Mouse (Mus musculus) megakaryocyte progenitor cell, adult 5-6 weeks (primary cell): ENCODE results near the gene Fbxl21. TPM values are rescaled to one million over a fixed set of nuclear protein-coding genes. Genes with fewer than 3 reads are reported as not detected.
A peak's percentile ranks its signal among the peaks of the same experiment; 100 is the strongest.

Experiments
- ATAC-seq: replicated peaks from 2 replicates; pipeline ENCODE4 v1.8.0; 2016; ENCODE audit warnings: mild to moderate bottlenecking, moderate TSS enrichment, inconsistent platforms; ENCODE audit not compliant: poor library complexity
- total RNA-seq, 2 experiments: library from RNA; stranded (forward) in 1 of 2; stranded (reverse) in 1 of 2; fragments of 157-497, 149-512 nt in 1 of 2; fragments of 200-1000 nt in 1 of 2; gene quantifications; 2 replicates each; pipeline versions ENCODE4 v1.2.3 to v1.2.4; 2015 to 2017

The Fbxl21 gene
- total RNA-seq, 2 experiments from 2014 or later = 0.67 TPM; not detected in 1

GRCm38 (mm10) chr13:56578097-56578496, 55.8 kb downstream of the Fbxl21 start:
- no peak for ATAC-seq

GRCm38 (mm10) chr13:56580450-56580849, 58.2 kb downstream of the Fbxl21 start:
- no peak for ATAC-seq

DNA sequence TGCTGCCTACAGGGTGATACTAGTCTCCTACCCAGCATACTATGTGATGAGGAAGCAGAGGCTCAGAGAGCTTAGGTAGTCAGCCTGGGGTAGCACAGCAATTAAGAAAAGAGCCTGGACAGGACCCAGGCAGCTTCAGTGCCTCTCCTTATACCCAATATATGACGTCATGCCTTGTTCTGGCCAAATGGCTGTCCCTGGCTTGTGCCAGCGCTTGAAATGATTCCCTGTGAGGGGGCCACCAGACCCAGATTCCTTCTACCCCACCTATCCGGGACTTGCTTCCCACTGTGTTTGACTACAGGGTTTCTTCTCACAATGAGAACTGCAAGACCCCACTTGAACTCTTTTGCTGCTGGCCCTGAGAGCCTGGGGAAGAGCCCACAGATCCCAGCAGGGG, 59.2 kb downstream of the Fbxl21 start:
- ATAC-seq = no peak

DNA sequence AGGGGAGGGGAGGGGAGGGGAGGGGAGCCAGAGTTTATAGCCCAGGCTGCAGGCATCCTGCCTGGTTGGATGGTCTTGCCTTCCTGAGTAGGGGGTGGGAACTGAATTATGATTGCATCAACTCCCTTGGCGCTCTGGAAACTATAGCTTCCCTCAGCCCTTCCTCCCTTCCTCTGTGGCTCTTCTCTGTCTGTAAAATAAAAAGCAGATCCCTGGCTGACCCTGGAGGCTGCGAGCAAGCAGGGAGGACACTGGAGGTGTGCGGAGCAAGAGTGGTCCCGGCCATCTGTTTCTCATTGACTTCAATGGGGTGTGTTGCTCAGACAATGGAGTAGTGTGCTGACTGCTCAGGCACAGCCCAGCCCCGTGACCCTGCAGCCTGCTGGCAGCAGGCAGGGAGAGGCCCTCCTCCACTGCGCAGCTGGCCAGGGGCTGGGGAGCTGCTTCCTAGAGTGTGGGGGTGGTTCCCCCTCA, 59.7 kb downstream of the Fbxl21 start:
- peak; percentile 66 for ATAC-seq

DNA sequence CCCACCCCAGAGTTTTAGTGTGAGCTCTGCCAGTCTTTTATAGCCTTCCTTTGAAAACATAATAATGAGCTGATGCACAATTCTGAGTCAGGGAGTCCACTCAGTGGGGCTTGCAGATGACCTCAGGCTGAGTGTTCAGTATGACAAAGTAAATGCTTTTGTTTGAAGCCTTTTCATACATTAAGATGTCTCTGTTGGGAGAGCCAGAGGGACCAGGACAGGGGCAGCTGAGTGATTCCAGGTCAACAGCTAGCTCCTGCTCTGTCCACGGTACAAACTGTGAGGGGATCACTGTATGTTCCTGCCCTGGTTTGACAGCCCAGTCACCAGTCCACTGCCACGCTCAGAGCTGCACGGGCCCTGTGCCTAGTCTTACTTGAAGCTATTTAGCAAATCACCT, 60.4 kb downstream of the Fbxl21 start:
- no peak for ATAC-seq

- ATAC-seq = no peak
These were observed 63.8 kb downstream of the Fbxl21 start for GRCm38 (mm10) chr13:56586046-56586445.

Other genes with a start within 250 kb of the Fbxl21 start
- gene Cxcl14, start 225.9 kb upstream of the Fbxl21 start, total RNA-seq (2015) = not detected in 2 replicates
- gene Cxcl14, start 225.9 kb upstream of the Fbxl21 start, total RNA-seq (2017) = not detected in 2 replicates
- gene Gm3045, start 95.9 kb upstream of the Fbxl21 start, total RNA-seq (2015) = not detected in 2 replicates
- gene Gm3045, start 95.9 kb upstream of the Fbxl21 start, total RNA-seq (2017) = not detected in 2 replicates
- 0.05 TPM in 1 of 2 replicates, not detected in the other for gene Slc25a48, start 84.1 kb upstream of the Fbxl21 start, total RNA-seq (2015)
- gene Slc25a48, start 84.1 kb upstream of the Fbxl21 start, total RNA-seq (2017) = not detected in 2 replicates
- gene Il9, start 40.2 kb upstream of the Fbxl21 start, total RNA-seq (2015) = not detected in 2 replicates
- gene Il9, start 40.2 kb upstream of the Fbxl21 start, total RNA-seq (2017) = not detected in 2 replicates
- gene Lect2, start 26.0 kb downstream of the Fbxl21 start, total RNA-seq (2015) = not detected in 2 replicates
- not detected in 2 replicates for gene Lect2, start 26.0 kb downstream of the Fbxl21 start, total RNA-seq (2017)
- gene Tgfbi, start 87.1 kb downstream of the Fbxl21 start, total RNA-seq (2015) = 8.4 and 10.1 TPM in 2 replicates
- gene Tgfbi, start 87.1 kb downstream of the Fbxl21 start, total RNA-seq (2017) = 15.4 and 15.7 TPM in 2 replicates
- gene Smad5, start 180.5 kb downstream of the Fbxl21 start, total RNA-seq (2015) = 58.7 and 72.0 TPM in 2 replicates
- gene Smad5, start 180.5 kb downstream of the Fbxl21 start, total RNA-seq (2017) = 22.6 and 32.3 TPM in 2 replicates
- gene Gm45623, start 231.4 kb downstream of the Fbxl21 start, total RNA-seq (2015) = not detected in 2 replicates
- not detected in 2 replicates for gene Gm45623, start 231.4 kb downstream of the Fbxl21 start, total RNA-seq (2017)